Mouse (Mus musculus): ENCODE results near the gene Cartpt. TPM values are rescaled to one million over a fixed set of nuclear protein-coding genes. Genes with fewer than 3 reads are reported as not detected.
A peak's percentile ranks its signal among the peaks of the same experiment; 100 is the strongest.
"Not testable (repeated sequence)": the region's sequence is repeated elsewhere in the genome, so short reads cannot be mapped to it uniquely, and the experiment has no call there.

Cartpt gene
- total and polyA plus RNA-seq, 2 experiments from 2014 or later = 16.1 to 24.8 TPM

DNA sequence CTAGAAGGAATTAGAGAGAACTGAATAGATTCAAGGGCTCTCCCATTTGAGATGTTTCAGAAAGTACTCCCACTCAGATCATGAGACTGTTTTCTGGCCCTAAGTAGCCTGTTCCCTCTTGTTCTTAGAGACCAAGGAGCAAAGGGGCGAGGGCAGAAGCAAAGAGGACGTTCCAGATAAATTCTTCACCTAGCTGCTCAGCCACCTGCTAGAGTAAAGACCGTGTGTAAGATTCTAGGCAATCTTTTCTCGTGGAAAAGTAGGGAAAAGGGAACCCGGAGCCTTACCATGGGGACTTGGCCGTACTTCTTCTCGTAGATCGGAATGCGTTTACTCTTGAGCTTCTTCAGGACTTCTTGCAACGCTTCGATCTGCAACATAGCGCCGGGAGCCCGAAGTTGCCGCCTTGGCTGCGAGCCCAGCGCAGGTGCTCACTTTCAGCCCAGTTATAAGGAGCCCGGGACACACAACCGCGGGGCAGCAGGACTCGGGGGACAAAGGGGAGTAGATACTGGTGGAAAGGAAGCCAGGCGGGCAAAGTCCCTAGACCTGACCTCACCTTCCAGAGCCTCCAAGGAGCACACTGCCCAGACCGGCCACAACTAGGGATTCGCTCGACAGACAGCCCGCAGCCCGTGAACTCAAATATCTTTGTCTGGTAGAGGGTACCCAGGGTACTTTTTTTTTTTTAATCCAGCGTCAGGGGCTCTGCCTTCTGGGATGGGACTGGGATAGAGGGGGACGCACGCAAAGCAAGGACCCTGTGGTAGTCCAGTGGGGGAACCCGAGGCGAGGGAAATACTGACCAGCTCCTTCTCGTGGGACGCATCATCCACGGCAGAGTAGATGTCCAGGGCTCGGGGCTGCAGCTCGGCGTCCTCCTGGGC is 978 bp downstream of the Cartpt start:
- no peak overlapping the region for H3K27ac ChIP-seq (ENCODE audit: low read depth, low read length)
- H3K9ac ChIP-seq (replicated peaks; ENCODE audit: low read length, poor library complexity, severe bottlenecking) = peak overlapping the region; percentile 46; the same call in 1 of the 2 replicates
- peak overlapping the region; percentile 65 for H3K4me2 ChIP-seq (ENCODE audit: low read depth, low read length, poor library complexity, severe bottlenecking)
- no peaks in the 10 kb centered on the region for H3K9me3 ChIP-seq (ENCODE audit: low read length)
- H3K27me3 ChIP-seq (ENCODE audit: insufficient read depth, low read length) = peaks cover 23% of the 10 kb centered on the region
- H3K4me1 ChIP-seq (ENCODE audit: insufficient read depth, low read length) = no peaks in the 10 kb centered on the region
- H3K4me3 ChIP-seq (ENCODE audit: low read depth, low read length) = peak overlapping the region; percentile 38
- no peaks in the 10 kb centered on the region for H3K36me3 ChIP-seq (ENCODE audit: insufficient read depth, low read length)
- ATAC-seq (ENCODE audit: low FRiP score) (no peak; the same call in 1 of the 2 replicates), DNase-seq (ENCODE audit: low spot score) (no peak)
- 4% methylated on average over 38 of the region's 38 CpGs for WGBS
- TF ChIP-seq CTCF (IDR thresholded peaks at IDR 0.05) = no peak

DNA sequence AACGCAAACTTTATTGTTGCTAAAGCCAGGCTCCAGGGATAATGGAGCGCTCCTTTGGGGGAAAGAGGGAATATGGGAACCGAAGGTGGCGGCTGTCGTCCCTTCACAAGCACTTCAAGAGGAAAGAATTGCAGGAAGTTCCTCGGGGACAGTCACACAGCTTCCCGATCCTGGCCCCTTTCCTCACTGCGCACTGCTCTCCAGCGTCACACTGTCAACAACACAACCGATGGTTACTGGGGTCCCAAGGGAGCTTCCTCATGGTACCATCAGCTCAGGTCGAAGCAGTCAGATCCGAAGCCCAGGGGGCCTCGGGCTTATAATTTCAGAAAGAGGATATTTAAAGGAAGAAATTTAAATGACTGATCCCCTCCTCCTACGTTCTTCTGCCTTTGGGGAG is 2.1 kb downstream of the Cartpt start:
- ATAC-seq (ENCODE audit: low FRiP score) = no peak
- H3K4me1 ChIP-seq (ENCODE audit: insufficient read depth, low read length) = no peaks in the 10 kb centered on the region
- DNase-seq (ENCODE audit: low spot score) = no peak
- TF ChIP-seq CTCF (IDR thresholded peaks at IDR 0.05) = no peak
- no peak overlapping the region for H3K4me3 ChIP-seq (ENCODE audit: low read depth, low read length)
- H3K4me2 ChIP-seq (ENCODE audit: low read depth, low read length, poor library complexity, severe bottlenecking) = no peak overlapping the region
- H3K9me3 ChIP-seq (ENCODE audit: low read length) = no peaks in the 10 kb centered on the region
- H3K27ac ChIP-seq (ENCODE audit: low read depth, low read length) = no peak overlapping the region
- peaks cover 23% of the 10 kb centered on the region for H3K27me3 ChIP-seq (ENCODE audit: insufficient read depth, low read length)
- no peak overlapping the region for H3K9ac ChIP-seq (replicated peaks; ENCODE audit: low read length, poor library complexity, severe bottlenecking)
- 22% methylated on average over 14 of the region's 14 CpGs for WGBS
- no peaks in the 10 kb centered on the region for H3K36me3 ChIP-seq (ENCODE audit: insufficient read depth, low read length)

DNA sequence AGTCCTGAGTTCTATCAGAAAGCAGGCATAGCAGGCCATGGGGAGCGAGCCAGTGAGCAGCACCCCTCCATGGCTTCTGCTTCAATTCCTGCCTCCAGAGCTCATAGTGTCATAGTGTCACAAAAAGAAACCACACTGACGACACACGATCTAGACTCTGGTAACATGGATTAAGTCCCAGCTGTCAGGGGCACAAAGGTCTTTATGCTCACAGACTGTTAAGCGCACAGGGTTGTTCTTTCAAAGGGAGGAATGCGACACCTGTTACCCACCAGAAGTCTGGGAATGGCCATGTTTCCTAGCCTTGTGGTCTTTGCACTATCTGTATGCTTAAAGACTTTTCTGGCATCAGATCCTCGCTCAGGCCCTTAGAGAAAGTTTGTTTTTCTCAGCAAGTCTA is 15.3 kb downstream of the Cartpt start:
- TF ChIP-seq CTCF (IDR thresholded peaks at IDR 0.05) = no peak
- 61% methylated on average over 6 of the region's 6 CpGs for WGBS
- H3K27me3 ChIP-seq (ENCODE audit: insufficient read depth, low read length) = no peaks in the 10 kb centered on the region
- no peak overlapping the region for H3K4me3 ChIP-seq (ENCODE audit: low read depth, low read length)
- no peak overlapping the region for H3K27ac ChIP-seq (ENCODE audit: low read depth, low read length)
- no peak overlapping the region for H3K4me2 ChIP-seq (ENCODE audit: low read depth, low read length, poor library complexity, severe bottlenecking)
- ATAC-seq (ENCODE audit: low FRiP score) (no peak), DNase-seq (ENCODE audit: low spot score) (no peak)
- H3K9ac ChIP-seq (replicated peaks; ENCODE audit: low read length, poor library complexity, severe bottlenecking) = no peak overlapping the region
- no peaks in the 10 kb centered on the region for H3K4me1 ChIP-seq (ENCODE audit: insufficient read depth, low read length)
- no peaks in the 10 kb centered on the region for H3K9me3 ChIP-seq (ENCODE audit: low read length)
- no peaks in the 10 kb centered on the region for H3K36me3 ChIP-seq (ENCODE audit: insufficient read depth, low read length)

DNA sequence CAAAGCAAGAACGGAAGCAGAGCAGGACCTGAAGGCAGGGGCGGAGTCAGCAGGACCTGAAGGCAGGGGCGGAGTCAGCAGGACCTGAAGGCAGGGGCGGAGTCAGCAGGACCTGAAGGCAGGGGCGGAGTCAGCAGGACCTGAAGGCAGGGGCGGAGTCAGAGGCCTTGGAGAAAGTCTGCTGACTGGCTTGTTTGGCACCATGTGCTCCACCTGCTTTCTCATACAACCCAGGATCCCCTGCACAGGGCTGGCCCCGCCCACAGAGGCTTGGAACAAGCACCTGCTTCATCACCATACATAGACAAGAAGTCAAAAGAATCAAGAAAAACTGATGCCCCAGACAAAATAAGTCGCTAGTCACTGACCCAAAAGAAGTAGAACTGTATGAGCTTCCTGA is 19.1 kb downstream of the Cartpt start:
- 73% methylated on average over 8 of the region's 8 CpGs for WGBS
- not testable (repeated sequence) for H3K36me3 ChIP-seq (ENCODE audit: insufficient read depth, low read length); H3K9me3 ChIP-seq (ENCODE audit: low read length); H3K4me2 ChIP-seq (ENCODE audit: low read depth, low read length, poor library complexity, severe bottlenecking); ATAC-seq (ENCODE audit: low FRiP score); H3K4me3 ChIP-seq (ENCODE audit: low read depth, low read length); DNase-seq (ENCODE audit: low spot score); H3K27ac ChIP-seq (ENCODE audit: low read depth, low read length); H3K4me1 ChIP-seq (ENCODE audit: insufficient read depth, low read length); H3K27me3 ChIP-seq (ENCODE audit: insufficient read depth, low read length); H3K9ac ChIP-seq (replicated peaks; ENCODE audit: low read length, poor library complexity, severe bottlenecking)

DNA sequence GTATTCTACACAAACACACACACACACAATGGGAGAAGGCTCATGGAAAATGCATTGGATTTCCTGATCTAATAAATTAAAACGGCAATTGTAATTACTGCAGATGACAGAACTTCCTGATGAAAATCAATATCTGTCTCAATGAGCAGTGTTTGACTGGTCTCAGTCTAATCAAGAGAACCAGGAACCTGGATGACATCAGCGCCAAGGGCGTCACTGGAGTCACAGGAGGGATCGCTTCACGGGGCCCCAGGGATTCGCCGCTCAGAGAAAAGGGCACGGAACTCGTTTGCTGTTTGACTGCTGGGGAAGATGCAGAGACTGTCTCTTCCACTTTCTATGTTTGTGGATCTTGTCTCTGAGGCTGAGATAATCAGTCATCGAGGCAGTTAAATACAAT is 21.2 kb downstream of the Cartpt start:
- Histone ChIP-seq H3K9ac (replicated peaks; ENCODE audit: low read length, poor library complexity, severe bottlenecking) (no peak overlapping the region), H3K4me2 (ENCODE audit: low read depth, low read length, poor library complexity, severe bottlenecking) (no peak overlapping the region), H3K4me3 (ENCODE audit: low read depth, low read length) (no peak overlapping the region), H3K27me3 (ENCODE audit: insufficient read depth, low read length) (no peaks in the 10 kb centered on the region), H3K27ac (ENCODE audit: low read depth, low read length) (no peak overlapping the region), H3K9me3 (ENCODE audit: low read length) (no peaks in the 10 kb centered on the region), H3K36me3 (ENCODE audit: insufficient read depth, low read length) (no peaks in the 10 kb centered on the region), H3K4me1 (ENCODE audit: insufficient read depth, low read length) (no peaks in the 10 kb centered on the region)
- no peak for TF ChIP-seq CTCF (IDR thresholded peaks at IDR 0.05)
- DNase-seq (ENCODE audit: low spot score) (no peak), ATAC-seq (ENCODE audit: low FRiP score) (no peak)
- WGBS = 76% methylated on average over 10 of the region's 10 CpGs

DNA sequence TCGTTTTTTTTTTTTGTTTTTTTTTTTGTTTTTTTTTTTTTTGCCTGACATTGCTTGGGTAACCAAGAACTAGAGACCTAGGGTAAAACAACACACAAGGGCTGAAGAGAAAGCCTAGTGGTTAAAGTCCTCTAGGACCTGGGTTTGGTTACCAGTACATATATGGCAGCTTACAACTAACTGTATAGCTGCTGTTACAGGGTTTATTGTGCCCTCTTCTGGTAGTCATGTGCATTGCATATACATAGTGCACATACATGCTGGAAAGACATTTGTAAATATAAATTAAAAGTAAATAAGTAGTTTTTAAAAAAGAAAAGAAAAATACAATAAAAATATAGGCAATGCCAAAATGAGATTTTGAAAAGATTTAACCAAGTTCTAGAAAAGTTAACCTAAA is 28.8 kb downstream of the Cartpt start:
- Histone ChIP-seq H3K9ac (replicated peaks; ENCODE audit: low read length, poor library complexity, severe bottlenecking) (no peak overlapping the region), H3K9me3 (ENCODE audit: low read length) (no peaks in the 10 kb centered on the region), H3K4me2 (ENCODE audit: low read depth, low read length, poor library complexity, severe bottlenecking) (no peak overlapping the region), H3K27ac (ENCODE audit: low read depth, low read length) (no peak overlapping the region), H3K36me3 (ENCODE audit: insufficient read depth, low read length) (no peaks in the 10 kb centered on the region), H3K4me1 (ENCODE audit: insufficient read depth, low read length) (no peaks in the 10 kb centered on the region), H3K27me3 (ENCODE audit: insufficient read depth, low read length) (no peaks in the 10 kb centered on the region), H3K4me3 (ENCODE audit: low read depth, low read length) (no peak overlapping the region)
- ATAC-seq (ENCODE audit: low FRiP score) = no peak
- 57% methylated on average over 1 of the region's 1 CpGs for WGBS
- no peak for TF ChIP-seq CTCF (IDR thresholded peaks at IDR 0.05)
- no peak for DNase-seq (ENCODE audit: low spot score)
